Comparison of ENCODE assay signal across 15 mouse cellular contexts in genomic region chr19:40249352-40249751, GRCm38 (mm10). TPM values are rescaled to one million over a fixed set of nuclear protein-coding genes. Genes with fewer than 3 reads are reported as not detected.
A peak's percentile ranks its signal among the peaks of the same experiment; 100 is the strongest.
DNase-seq lines count a peak whose midpoint lies in the region; ATAC-seq lines count a peak whose summit lies in the region.
"Had no signal": no experiment of that assay in that cellular context is flagged by ENCODE, and none has a peak within 500 bp of the region (broad histone marks: within the 10 kb centered on the region; RNA-seq: fewer than 3 reads in every experiment).

No protein-coding gene starts in this region.

- WGBS in lung, embryonic 16.5 days, result 60% methylated on average over 11 of the region's 11 CpGs
- 81% methylated on average over 11 of the region's 11 CpGs for WGBS in forebrain, embryonic 12.5 days

- peaks cover 56% of the 10 kb centered on the region for H3K36me3 ChIP-seq in megakaryocyte, embryonic 14.5 days (replicated peaks; ENCODE audit: low read length)
- no peaks in the 10 kb centered on the region for H3K36me3 ChIP-seq in lung, embryonic 16.5 days (ENCODE audit: control insufficient read depth, insufficient read depth, low read length)
- H3K36me3 ChIP-seq in forebrain, embryonic 12.5 days (replicated peaks), result no peaks in the 10 kb centered on the region
- H3K36me3 ChIP-seq: hindbrain, embryonic 10.5 days; intestine, embryonic 15.5 days had no signal

- H3K27me3 ChIP-seq in megakaryocyte, embryonic 14.5 days (replicated peaks), result no peaks in the 10 kb centered on the region
- H3K27me3 ChIP-seq in lung, embryonic 16.5 days (ENCODE audit: control insufficient read depth, insufficient read depth, low read depth, low read length), result no peaks in the 10 kb centered on the region
- no peaks in the 10 kb centered on the region for H3K27me3 ChIP-seq in forebrain, embryonic 12.5 days
- H3K27me3 ChIP-seq: embryonic facial prominence, embryonic 15.5 days; intestine, embryonic 15.5 days had no signal

- H3K4me3 ChIP-seq in megakaryocyte, embryonic 14.5 days (replicated peaks), result peak overlapping the region; percentile 75
- H3K4me3 ChIP-seq in lung, embryonic 16.5 days (ENCODE audit: low read length), result no peak overlapping the region
- H3K4me3 ChIP-seq in forebrain, embryonic 12.5 days (replicated peaks), result no peak overlapping the region
- H3K4me3 ChIP-seq: embryonic facial prominence, embryonic 15.5 days; hindbrain, embryonic 10.5 days; intestine, embryonic 15.5 days had no signal

- no peak for ATAC-seq in megakaryocyte, adult 5-6 weeks (ENCODE audit: poor library complexity, severe bottlenecking)
- ATAC-seq in lung, embryonic 16.5 days (ENCODE audit: low read depth), result peak; percentile 70
- no peak for ATAC-seq in forebrain, embryonic 12.5 days (ENCODE audit: low FRiP score)
- ATAC-seq: CD4-positive, CD25-positive, alpha-beta regulatory T cell, adult 4 months; forebrain, embryonic 14.5 days; intestine, embryonic 15.5 days had no signal

- H3K4me1 ChIP-seq in megakaryocyte, embryonic 14.5 days, result peaks cover 61% of the 10 kb centered on the region
- H3K4me1 ChIP-seq in lung, embryonic 16.5 days (replicated peaks; ENCODE audit: control insufficient read depth, insufficient read depth, low read length), result peaks cover 7% of the 10 kb centered on the region
- H3K4me1 ChIP-seq in forebrain, embryonic 12.5 days, result 0 out of 2 replicates have a peak, but pooled peaks cover 5% of the 10 kb centered on the region
- H3K4me1 ChIP-seq: intestine, embryonic 15.5 days had no signal

- no peaks in the 10 kb centered on the region; the same call in 1 of the 2 replicates for H3K9me3 ChIP-seq in megakaryocyte, embryonic 14.5 days
- no peaks in the 10 kb centered on the region for H3K9me3 ChIP-seq in lung, embryonic 16.5 days (ENCODE audit: control insufficient read depth, low read length)
- H3K9me3 ChIP-seq in forebrain, embryonic 12.5 days, result no peaks in the 10 kb centered on the region
- H3K9me3 ChIP-seq: embryonic facial prominence, embryonic 15.5 days; hindbrain, embryonic 10.5 days; intestine, embryonic 15.5 days had no signal

- intact Hi-C loops in heart, postnatal 10 days (cut with DNase I), result no loop called here

- peak; percentile 38 to 43 for DNase-seq in heart, postnatal 10 days
- DNase-seq in adrenal gland, adult 18-20 months (ENCODE audit: low spot score in 2 of 2), result no peak
- DNase-seq in left cerebral cortex, adult 11 months (ENCODE audit: low spot score), result no peak
- DNase-seq: kidney, postnatal 10 days; layer of hippocampus, adult 9-11 months; retina, postnatal 1 day had no signal

- H3K27ac ChIP-seq in lung, embryonic 16.5 days (ENCODE audit: low read length), result peak overlapping the region; percentile 19
- no peak overlapping the region for H3K27ac ChIP-seq in forebrain, embryonic 12.5 days
- H3K27ac ChIP-seq: embryonic facial prominence, embryonic 15.5 days; hindbrain, embryonic 10.5 days; intestine, embryonic 15.5 days had no signal

- no peak overlapping the region for H3K9ac ChIP-seq in lung, embryonic 16.5 days (ENCODE audit: low read length)
- H3K9ac ChIP-seq in forebrain, embryonic 12.5 days, result no peak overlapping the region
- H3K9ac ChIP-seq: embryonic facial prominence, embryonic 15.5 days; intestine, embryonic 15.5 days had no signal

- no peak overlapping the region for H3K4me2 ChIP-seq in lung, embryonic 16.5 days (ENCODE audit: low read depth, low read length)
- H3K4me2 ChIP-seq in forebrain, embryonic 12.5 days, result no peak overlapping the region
- H3K4me2 ChIP-seq: embryonic facial prominence, embryonic 15.5 days; intestine, embryonic 15.5 days had no signal

RNA-seq across cellular contexts. Expression of gene Pdlim1, which starts 22.3 kb away (rescaled TPM):
- polyA plus RNA-seq in megakaryocyte, embryonic 14.5 days (2012; ENCODE audit: insufficient read depth, low replicate concordance), result 77.9 and 155 TPM in 2 replicates
- total RNA-seq in megakaryocyte, adult 5-6 weeks (2015), result 163 and 177 TPM in 2 replicates
- 87.9 and 88.3 TPM in 2 replicates for total RNA-seq in megakaryocyte, adult 5-6 weeks (2017)
- 100 to 1,000 TPM; 235 to 249 TPM for total RNA-seq in heart, postnatal 10 days (2021)
- 179 and 200 TPM in 2 replicates for polyA plus RNA-seq in lung, embryonic 16.5 days (2015; fragmentation: Nextera tagmentation; extraction: Ambion mirVana)
- 48.9 and 58.9 TPM in 2 replicates for polyA plus RNA-seq in forebrain, embryonic 12.5 days (2016; fragmentation: Nextera tagmentation; extraction: Ambion mirVana)
- 10 to 100 TPM; 19.0 to 22.4 TPM for total RNA-seq in adrenal gland, adult 18-20 months (2021)

Comparison
In these comparisons a context has a peak if more than half of its experiments do, and no peak if none do; other contexts are left out.
1. DNase-seq: peak in heart, postnatal 10 days (2 of 2); none in adrenal gland, adult 18-20 months (0 of 2) and left cerebral cortex, adult 11 months (single experiment).